Mouse (Mus musculus) lung, embryonic 14.5 days (tissue): Measurements from ENCODE around the gene Sorcs2. TPM values are rescaled to one million over a fixed set of nuclear protein-coding genes. Genes with fewer than 3 reads are reported as not detected.

Source experiments
- ATAC-seq: fragments of 200-750 bp; cut with Nextera tagmentation; 2 replicates; pipeline ENCODE4 v1.8.0; 2017; ENCODE audit warnings: mild to moderate bottlenecking, moderate TSS enrichment, moderate library complexity; ENCODE audit not compliant: insufficient read depth
- DNase-seq: peaks from one replicate; pipeline ENCODE4 v3.0.0-alpha.2; 2015
- H3K27ac ChIP-seq: fragments of 300-500 bp; sonication (generic); 2 replicates; pipeline ENCODE4 v1.5.1; 2014; ENCODE audit warnings: low read depth, mild to moderate bottlenecking, moderate library complexity
- H3K27me3 ChIP-seq: fragments of 300-500 bp; sonication (generic); 2 replicates; pipeline ENCODE4 v1.6.1; 2014; ENCODE audit warnings: low read length, control low read depth; ENCODE audit not compliant: insufficient read depth
- H3K36me3 ChIP-seq: fragments of 300-500 bp; sonication (generic); 2 replicates; pipeline ENCODE4 v1.6.1; 2014; ENCODE audit warnings: control low read depth; ENCODE audit not compliant: insufficient read depth
- H3K4me1 ChIP-seq: fragments of 300-500 bp; sonication (generic); 2 replicates; pipeline ENCODE4 v1.6.1; 2014; ENCODE audit warnings: antibody characterized with exemption, control low read depth; ENCODE audit not compliant: insufficient read depth
- H3K4me2 ChIP-seq: fragments of 300-500 bp; sonication (generic); 2 replicates; pipeline ENCODE4 v1.6.1; 2014; ENCODE audit warnings: mild to moderate bottlenecking
- H3K4me3 ChIP-seq: fragments of 300-500 bp; sonication (generic); 2 replicates; pipeline ENCODE4 v1.5.1; 2014; ENCODE audit warnings: low read depth, low read length
- H3K9ac ChIP-seq: fragments of 300-500 bp; sonication (generic); 2 replicates; pipeline ENCODE4 v1.6.1; 2014
- H3K9me3 ChIP-seq: fragments of 300-500 bp; sonication (generic); 2 replicates; pipeline ENCODE4 v1.6.1; 2016; ENCODE audit warnings: low read depth, low read length, control low read depth
- CTCF ChIP-seq: IDR thresholded peaks from 2 replicates; pipeline ENCODE4 v1.5.1; 2016; ENCODE audit warnings: antibody characterized with exemption, low read depth
- WGBS: fragments of 180-500 bp; shearing (Covaris S2); extraction: QIAGEN DNeasy Blood & Tissue Kit; methylation state at CpG from one replicate; pipeline ENCODE4 v1.1.7; 2014; 5-methylcytosine and 5-hydroxymethylcytosine counted together
- polyA plus RNA-seq: library from polyadenylated mRNA; unstranded; fragments of >200 nt; fragmentation: Nextera tagmentation; extraction: Ambion mirVana; gene quantifications from 2 replicates; pipeline ENCODE4 v1.2.1, GENCODE M21; 2014

Sorcs2 gene
- polyA plus RNA-seq, 1 experiment from 2014 or later: 20.6 TPM

- 50% methylated on average over 4 of the region's 4 CpGs for WGBS
- no peak for ATAC-seq
- Histone ChIP-seq H3K9me3 (no peaks in the 10 kb centered on the region), H3K27ac (no peak overlapping the region), H3K4me2 (no peak overlapping the region), H3K4me3 (no peak overlapping the region), H3K9ac (no peak overlapping the region), H3K36me3 (no peaks in the 10 kb centered on the region), H3K4me1 (peaks cover 8% of the 10 kb centered on the region; the same call in 1 of the 2 replicates), H3K27me3 (no peaks in the 10 kb centered on the region)
- TF ChIP-seq CTCF: no peak
- DNase-seq: no peak
These were observed 96.8 kb downstream of the Sorcs2 start for GRCm38 (mm10) chr5:36301166-36301565.

- H3K27ac ChIP-seq: no peak overlapping the region
- no peak for TF ChIP-seq CTCF
- no peaks in the 10 kb centered on the region for H3K27me3 ChIP-seq
- H3K4me3 ChIP-seq: no peak overlapping the region
- H3K36me3 ChIP-seq: 0 out of 2 replicates have a peak, but pooled peaks cover 2% of the 10 kb centered on the region
- H3K9me3 ChIP-seq: no peaks in the 10 kb centered on the region
- ATAC-seq (0 out of 2 replicates have a peak, but pooled peaks have one; percentile 26), DNase-seq (peak; percentile 27)
- 63% methylated on average over 4 of the region's 4 CpGs for WGBS
- no peak overlapping the region for H3K9ac ChIP-seq
- peaks cover 10% of the 10 kb centered on the region; the same call in 1 of the 2 replicates for H3K4me1 ChIP-seq
- H3K4me2 ChIP-seq: no peak overlapping the region
These were observed 99.9 kb downstream of the Sorcs2 start for GRCm38 (mm10) chr5:36298049-36298448.

- H3K27me3 ChIP-seq: no peaks in the 10 kb centered on the region
- peak; percentile 57 for DNase-seq
- no peak overlapping the region for H3K4me3 ChIP-seq
- no peak overlapping the region for H3K9ac ChIP-seq
- WGBS: 33% methylated on average over 4 of the region's 4 CpGs
- no peak overlapping the region for H3K27ac ChIP-seq
- no peak for ATAC-seq
- no peak overlapping the region for H3K4me2 ChIP-seq
- no peaks in the 10 kb centered on the region for H3K9me3 ChIP-seq
- H3K4me1 ChIP-seq: peaks cover 16% of the 10 kb centered on the region; the same call in 1 of the 2 replicates
- no peak for TF ChIP-seq CTCF
- 0 out of 2 replicates have a peak, but pooled peaks cover 2% of the 10 kb centered on the region for H3K36me3 ChIP-seq
These were observed 100.7 kb downstream of the Sorcs2 start for GRCm38 (mm10) chr5:36297246-36297645.

- no peak for ATAC-seq
- Histone ChIP-seq H3K4me3 (no peak overlapping the region), H3K9me3 (no peaks in the 10 kb centered on the region), H3K4me1 (peaks cover 17% of the 10 kb centered on the region; the same call in 1 of the 2 replicates), H3K4me2 (no peak overlapping the region), H3K9ac (no peak overlapping the region), H3K36me3 (0 out of 2 replicates have a peak, but pooled peaks cover 2% of the 10 kb centered on the region), H3K27ac (peak overlapping the region; percentile 7; the same call in 1 of the 2 replicates), H3K27me3 (no peaks in the 10 kb centered on the region)
- 42% methylated on average over 11 of the region's 11 CpGs for WGBS
- TF ChIP-seq CTCF: no peak
- DNase-seq: no peak
These were observed 104.6 kb downstream of the Sorcs2 start for GRCm38 (mm10) chr5:36293109-36293900.

- WGBS: 60% methylated on average over 9 of the region's 9 CpGs
- Histone ChIP-seq H3K27me3 (no peaks in the 10 kb centered on the region), H3K4me3 (no peak overlapping the region), H3K27ac (no peak overlapping the region; the same call in 1 of the 2 replicates), H3K9ac (no peak overlapping the region), H3K36me3 (0 out of 2 replicates have a peak, but pooled peaks cover 2% of the 10 kb centered on the region), H3K4me1 (peaks cover 9% of the 10 kb centered on the region; the same call in 1 of the 2 replicates), H3K4me2 (no peak overlapping the region), H3K9me3 (no peaks in the 10 kb centered on the region)
- no peak for TF ChIP-seq CTCF
- ATAC-seq: 0 out of 2 replicates have a peak, but pooled peaks have one; percentile 42
- peak; percentile 17 for DNase-seq
These were observed 105.6 kb downstream of the Sorcs2 start for GRCm38 (mm10) chr5:36292321-36292720.

- H3K4me3 ChIP-seq: no peak overlapping the region
- H3K4me2 ChIP-seq: no peak overlapping the region
- H3K4me1 ChIP-seq: peaks cover 9% of the 10 kb centered on the region; the same call in 1 of the 2 replicates
- H3K27ac ChIP-seq: no peak overlapping the region
- H3K36me3 ChIP-seq: 0 out of 2 replicates have a peak, but pooled peaks cover 2% of the 10 kb centered on the region
- H3K27me3 ChIP-seq: no peaks in the 10 kb centered on the region
- H3K9me3 ChIP-seq: no peaks in the 10 kb centered on the region
- peak; percentile 61 for TF ChIP-seq CTCF
- DNase-seq (peak; percentile 52), ATAC-seq (no peak)
- H3K9ac ChIP-seq: no peak overlapping the region
- WGBS: 36% methylated on average over 5 of the region's 5 CpGs
These were observed 106.7 kb downstream of the Sorcs2 start for GRCm38 (mm10) chr5:36291191-36291590.

- no peak overlapping the region for H3K9ac ChIP-seq
- DNase-seq: peak; percentile 52
- H3K36me3 ChIP-seq: no peaks in the 10 kb centered on the region
These were observed 112.5 kb downstream of the Sorcs2 start for GRCm38 (mm10) chr5:36285405-36285804.

More at GRCm38 (mm10) chr5:36285405-36285804, 112.5 kb downstream of the Sorcs2 start:
- no peak for TF ChIP-seq CTCF
- 48% methylated on average over 10 of the region's 10 CpGs for WGBS
- no peaks in the 10 kb centered on the region for H3K4me1 ChIP-seq
- no peak overlapping the region for H3K27ac ChIP-seq
- no peaks in the 10 kb centered on the region for H3K27me3 ChIP-seq
- H3K4me3 ChIP-seq: no peak overlapping the region
- no peaks in the 10 kb centered on the region for H3K9me3 ChIP-seq
- H3K4me2 ChIP-seq: no peak overlapping the region
- no peak for ATAC-seq
